Mouse (Mus musculus): ENCODE results near the gene Ttc1.

The Ttc1 gene

DNA sequence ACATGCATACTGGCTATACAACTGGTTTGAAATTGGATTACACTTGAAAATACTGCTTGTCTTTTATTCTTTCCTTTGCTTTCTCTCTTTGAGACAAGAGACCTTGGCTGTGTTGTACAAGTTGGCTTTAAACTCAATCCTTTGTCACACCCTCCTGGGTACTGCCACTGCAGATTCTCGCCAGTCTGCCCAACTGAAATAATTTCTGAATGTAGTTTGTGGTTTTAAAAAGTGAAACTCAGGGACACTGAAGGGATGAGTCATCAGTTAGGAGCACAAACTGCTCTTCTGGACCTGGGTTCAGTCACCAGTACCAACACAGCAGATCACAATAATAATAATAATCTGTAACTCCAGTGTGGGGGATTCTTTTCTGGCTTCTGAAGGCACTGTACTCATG is 44.3 kb downstream of the Ttc1 start:
- no peak for DNase-seq (ENCODE audit: low spot score in 2 of 2)

- no peak for DNase-seq (ENCODE audit: low spot score in 2 of 2)
Measured at GRCm38 (mm10) chr11:43700291-43700690, 47.5 kb downstream of the Ttc1 start.

GRCm38 (mm10) chr11:43698621-43699020 is 49.2 kb downstream of the Ttc1 start:
- no peak for DNase-seq (ENCODE audit: low spot score in 2 of 2)

- DNase-seq (ENCODE audit: low spot score in 2 of 2) = no peak
Measured at GRCm38 (mm10) chr11:43696623-43697022, 51.2 kb downstream of the Ttc1 start.

- no peak for DNase-seq (ENCODE audit: low spot score in 2 of 2)
Measured at GRCm38 (mm10) chr11:43688850-43689249, 59.0 kb downstream of the Ttc1 start.

DNA sequence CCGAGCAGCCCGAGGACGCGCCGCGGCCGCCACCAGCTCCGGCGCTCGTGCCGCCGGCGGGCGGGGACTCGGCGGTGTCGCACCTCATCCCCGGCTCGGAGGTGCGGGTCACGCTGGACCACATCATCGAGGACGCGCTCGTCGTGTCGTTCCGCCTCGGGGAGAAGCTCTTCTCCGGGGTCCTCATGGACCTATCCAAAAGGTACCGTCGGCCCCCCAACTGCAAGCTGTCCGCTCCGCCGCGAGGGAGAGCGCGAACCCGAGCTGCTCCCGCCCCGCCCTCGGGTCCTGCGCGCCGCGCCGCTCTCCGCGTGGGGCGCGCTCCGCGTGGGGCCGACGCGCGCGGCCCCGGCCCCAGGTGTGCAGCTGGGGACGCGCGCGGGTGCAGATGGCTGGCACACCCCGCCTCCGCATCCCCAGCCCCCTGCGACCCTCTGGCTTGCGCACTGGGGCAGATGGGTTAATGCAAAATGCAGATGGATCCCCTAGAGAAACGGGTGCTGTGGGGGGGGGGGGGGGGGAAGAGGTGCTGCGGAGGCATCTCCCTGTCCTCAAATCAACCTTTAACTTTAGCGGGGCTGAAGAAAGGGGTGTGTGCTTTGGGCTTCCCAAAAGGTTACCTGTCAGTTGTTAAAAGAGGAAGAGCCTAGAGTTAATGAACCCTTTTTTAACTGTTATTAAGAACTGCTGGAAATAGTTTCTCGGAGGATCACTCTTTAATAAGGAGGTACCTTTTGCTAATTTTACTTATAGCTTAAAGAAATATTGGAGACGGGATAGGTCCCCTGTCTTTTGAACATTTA is 65.2 kb downstream of the Ttc1 start:
- peak; percentile 50 to 62 for DNase-seq (ENCODE audit: low spot score in 2 of 2)

GRCm38 (mm10) chr11:43681472-43682414 is 66.1 kb downstream of the Ttc1 start, which contains the start of gene Pwwp2a:
TSS of gene Pwwp2a (plus strand) at chr11:43681998.
- DNase-seq (ENCODE audit: low spot score in 2 of 2) = peak; percentile 98 to 99
